Mouse (Mus musculus) layer of hippocampus, adult 9-11 months (tissue): Measurements from ENCODE around the gene Fmnl2.

Source experiments
- DNase-seq: peaks from one replicate; pipeline ENCODE4 v3.0.0; 2022

The Fmnl2 gene

DNA sequence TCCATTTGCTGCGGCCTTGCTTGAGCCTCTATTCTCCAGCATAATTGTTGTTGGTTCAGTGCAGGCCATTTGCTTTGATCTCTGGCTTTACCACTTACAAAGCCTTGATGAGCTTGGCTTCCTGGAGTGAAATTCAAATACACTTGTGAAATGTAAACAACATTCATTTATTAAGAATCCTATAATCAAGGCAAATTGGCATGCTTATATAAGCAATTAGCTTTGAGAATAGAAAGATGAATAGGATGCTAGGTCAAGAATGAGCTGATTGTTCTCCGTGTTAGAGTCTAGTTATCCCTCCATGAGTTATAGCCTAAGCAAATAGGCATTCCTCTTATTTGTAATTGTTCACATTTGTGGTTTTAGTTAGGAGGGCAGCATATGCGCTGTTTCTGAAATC, 8.5 kb downstream of the Fmnl2 start:
- DNase-seq, result no peak

DNA sequence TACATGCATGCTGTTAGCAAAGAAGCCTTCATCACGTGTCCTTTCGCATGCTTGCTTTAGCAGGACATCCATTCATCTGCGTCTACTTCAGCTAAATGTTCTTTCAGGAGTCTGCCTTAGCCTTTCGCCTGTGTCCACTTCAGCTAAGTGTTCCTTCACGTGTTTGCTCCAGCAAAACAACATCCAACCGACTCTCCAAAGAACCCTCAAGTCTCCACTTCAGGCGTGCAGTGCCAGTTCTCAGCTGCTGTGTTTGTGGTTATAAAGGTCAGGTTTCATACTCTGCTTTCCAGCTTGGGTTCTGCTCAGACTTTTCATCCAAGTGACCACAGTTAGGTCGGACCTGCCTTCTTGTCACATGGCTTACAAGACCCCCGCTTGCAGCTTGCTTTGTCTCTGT, 10.1 kb downstream of the Fmnl2 start:
- no peak for DNase-seq

DNA sequence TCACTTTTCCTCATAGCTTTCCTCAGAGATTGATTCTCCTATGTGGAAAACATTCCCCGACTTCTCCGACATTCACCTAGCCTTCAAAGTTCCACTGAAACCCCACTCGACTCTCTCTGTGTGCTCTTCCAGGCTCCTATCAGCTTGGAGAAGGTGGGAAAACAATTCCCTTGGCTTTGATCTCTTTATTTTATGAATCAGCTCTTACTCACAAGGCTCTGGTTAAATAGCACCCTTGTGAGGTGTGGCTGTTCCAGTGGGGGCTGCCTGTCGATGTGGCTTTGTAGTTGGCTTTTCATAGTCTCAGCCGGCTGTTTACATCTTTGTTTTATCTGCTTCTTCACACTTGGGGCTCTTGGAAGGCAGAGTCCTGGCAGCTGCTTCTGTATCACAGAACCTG, 10.5 kb downstream of the Fmnl2 start:
- DNase-seq, result no peak

DNA sequence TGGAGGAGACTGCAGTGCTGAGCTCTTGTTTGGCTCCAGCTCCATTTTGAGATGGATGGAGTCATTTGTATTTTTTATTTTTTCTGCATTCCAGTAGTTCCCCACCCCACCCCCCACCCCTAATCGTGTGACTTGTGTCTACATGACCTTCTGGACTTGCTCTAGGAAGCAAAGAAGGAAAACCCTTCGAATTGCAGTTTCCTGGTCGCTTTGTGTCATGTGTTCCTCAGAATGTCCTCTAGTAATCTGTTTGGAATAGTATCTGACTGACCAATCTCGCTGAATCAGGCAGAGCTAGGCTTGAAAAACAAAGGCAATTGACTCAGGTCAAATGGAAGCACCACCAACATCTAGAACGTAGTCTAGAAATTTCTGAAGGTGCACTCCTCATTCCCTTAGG, 15.0 kb downstream of the Fmnl2 start:
- DNase-seq, result no peak

DNA sequence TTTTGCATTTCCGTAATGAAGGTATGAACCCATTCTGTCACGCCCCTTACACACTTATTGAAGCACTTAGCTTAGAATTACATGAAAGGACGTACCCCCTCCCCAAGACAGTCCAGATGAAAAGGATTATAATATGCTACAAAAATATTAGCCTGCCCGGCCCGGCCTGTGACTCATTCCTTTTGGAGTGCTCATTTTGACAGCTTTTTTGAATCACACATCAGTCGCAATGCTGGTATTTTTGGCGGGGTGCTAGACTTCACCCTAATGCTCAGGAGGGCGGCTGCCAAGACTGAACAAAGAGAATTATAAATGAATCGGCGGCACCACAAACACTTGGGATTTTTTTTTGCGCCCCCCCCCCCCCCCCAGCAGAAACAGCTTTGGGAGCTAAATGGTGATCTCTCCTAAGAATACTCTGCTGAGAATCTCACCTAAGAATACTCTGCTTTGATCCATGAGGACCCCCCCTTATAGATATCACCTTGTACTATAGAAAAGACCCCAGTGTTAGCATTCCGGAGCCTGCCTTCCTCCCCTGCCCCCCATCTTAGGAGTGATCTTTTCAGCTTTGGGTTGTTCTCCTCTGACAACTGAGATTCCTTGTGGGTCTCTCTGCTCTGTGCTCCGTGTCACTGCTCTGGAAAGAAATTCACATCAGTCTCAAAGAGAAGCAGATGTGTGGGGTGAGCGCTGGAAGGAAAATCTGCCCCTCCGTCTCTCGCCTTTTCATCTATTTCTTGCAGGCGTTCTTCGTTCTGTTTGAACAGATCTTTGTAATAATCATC, 15.8 kb downstream of the Fmnl2 start:
- DNase-seq, result peak; percentile 45

DNA sequence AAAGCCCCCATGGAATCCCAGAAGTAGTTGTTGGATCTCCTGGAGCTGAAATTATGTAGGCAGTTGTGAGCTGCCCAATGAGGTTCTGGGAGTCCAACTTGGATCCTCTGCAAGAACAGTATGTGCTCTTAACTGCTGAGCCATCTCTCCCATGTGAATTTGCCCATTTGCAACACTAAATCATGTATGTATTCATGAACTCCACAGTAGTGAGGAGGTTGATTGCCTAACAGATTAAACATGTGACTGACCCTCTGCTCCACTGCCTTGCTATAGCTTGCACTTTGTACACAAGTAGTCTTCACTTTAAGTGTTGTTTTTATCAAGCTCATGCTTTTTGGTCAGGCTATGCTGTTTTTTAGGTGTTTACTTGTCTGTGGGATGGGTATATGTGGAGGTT, 17.1 kb downstream of the Fmnl2 start:
- no peak for DNase-seq

DNA sequence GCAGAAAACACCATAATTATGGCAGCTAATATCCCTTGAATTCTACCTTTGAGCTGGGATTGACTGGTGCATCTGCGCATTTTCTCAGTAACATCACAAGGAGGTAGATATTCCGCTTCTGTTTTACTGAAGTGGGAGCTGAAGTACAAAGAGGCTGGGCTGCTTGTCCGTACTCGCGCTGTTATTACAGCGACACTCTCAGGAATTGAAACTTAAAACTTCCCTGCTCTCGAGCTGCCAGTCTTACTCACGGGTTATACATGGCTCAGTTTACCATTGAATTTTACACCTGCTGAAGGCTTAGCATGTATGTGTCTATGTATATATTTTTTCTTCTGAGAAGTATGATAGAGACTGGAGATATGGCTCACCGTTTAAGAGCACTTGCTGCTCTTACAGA, 18.1 kb downstream of the Fmnl2 start:
- DNase-seq, result no peak

DNA sequence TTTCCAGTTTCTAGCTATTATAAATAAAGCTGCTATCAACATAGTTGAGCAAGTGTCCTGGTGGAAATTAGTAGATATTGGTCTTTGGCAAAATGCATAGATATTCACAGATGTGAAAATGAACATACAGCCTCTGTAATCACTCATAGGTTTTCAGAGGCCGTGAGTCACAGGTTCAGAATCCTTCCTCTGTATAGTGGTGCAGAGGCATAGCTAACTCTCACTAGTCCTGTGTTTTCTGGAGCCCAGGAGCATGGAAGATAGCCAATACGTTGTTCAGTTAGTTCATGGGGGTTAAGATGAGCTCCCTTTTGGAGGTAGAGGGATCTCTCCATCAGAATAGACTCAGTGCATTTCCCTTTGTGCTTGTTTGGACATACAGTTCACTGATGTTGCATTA, 25.7 kb downstream of the Fmnl2 start:
- DNase-seq, result no peak

DNA sequence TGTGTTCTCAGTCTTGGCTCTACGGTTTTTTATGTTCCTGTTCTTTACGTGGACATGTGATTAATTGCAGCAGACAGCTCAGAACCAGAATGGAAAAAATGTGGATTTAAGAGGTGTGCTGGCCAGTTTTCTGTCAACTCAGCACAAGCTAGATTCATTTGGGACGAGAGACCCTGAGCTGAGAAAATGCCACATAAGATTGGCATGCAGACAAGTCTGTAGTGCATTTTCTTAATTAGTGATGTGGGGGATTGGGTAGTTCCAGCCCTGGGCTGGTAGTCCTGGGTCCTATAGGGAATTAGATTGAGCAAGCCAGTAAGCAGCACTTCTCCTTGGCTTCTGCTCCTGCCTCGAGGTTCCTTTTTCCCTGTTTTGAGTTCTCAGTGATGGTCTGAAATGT, 26.4 kb downstream of the Fmnl2 start:
- DNase-seq, result no peak

DNA sequence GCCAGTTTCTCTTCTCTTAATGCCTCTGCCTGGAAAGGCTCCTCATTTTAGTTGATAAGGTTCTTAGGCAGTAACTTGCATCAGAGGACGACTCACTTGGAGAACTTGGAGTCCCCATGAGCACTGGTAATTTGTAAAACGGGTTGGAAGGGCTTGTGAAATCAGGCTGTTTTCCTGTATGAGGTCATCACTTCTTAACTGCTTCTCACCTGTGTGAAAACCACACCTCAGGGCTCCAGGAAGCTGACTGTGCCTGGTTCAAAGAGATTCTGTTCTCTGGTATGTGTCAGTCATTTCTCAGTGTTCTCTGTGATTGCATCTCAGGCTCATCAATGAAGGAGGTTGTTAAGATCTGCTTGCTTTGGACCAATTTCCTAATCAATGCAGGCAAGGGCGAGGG, 27.4 kb downstream of the Fmnl2 start:
- no peak for DNase-seq

DNA sequence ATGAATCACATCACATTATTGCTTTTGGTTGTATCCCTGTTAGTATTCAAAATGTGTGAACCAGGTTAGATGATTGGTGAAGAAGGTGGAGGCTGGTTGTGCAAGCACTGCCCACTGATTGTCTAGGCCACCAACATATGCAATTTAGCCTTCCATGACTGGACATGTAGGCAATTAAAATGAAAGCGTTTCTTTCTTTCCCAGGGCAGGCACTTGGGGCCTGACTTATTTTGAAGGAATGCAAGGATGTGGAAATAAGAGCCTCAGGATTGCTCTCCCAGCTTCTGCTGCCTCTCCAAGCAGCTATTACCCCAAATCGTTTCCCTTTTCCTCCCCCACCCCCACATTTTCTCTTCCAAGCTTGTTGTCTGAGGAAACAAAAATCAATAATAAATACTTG, 29.6 kb downstream of the Fmnl2 start:
- DNase-seq, result no peak

DNA sequence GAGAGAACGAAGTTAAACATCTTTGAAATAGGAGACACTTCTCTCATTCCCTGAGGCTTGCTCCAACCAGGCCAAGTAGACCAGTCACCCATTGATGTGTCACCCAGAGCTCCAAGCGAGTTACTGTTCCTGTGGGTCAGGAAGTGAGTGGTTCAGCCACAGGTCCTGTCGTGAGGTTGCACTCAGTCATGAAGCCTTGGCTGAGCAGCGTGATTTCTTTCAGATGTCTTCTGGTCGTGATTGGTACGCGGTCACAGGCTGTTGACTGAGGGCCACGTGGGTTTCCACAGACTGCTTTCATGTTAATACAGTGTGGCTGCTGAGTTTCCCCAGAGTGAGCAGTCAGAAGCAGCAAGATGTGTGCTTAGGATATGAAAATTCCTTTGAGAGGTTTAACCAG, 33.5 kb downstream of the Fmnl2 start:
- no peak for DNase-seq

DNA sequence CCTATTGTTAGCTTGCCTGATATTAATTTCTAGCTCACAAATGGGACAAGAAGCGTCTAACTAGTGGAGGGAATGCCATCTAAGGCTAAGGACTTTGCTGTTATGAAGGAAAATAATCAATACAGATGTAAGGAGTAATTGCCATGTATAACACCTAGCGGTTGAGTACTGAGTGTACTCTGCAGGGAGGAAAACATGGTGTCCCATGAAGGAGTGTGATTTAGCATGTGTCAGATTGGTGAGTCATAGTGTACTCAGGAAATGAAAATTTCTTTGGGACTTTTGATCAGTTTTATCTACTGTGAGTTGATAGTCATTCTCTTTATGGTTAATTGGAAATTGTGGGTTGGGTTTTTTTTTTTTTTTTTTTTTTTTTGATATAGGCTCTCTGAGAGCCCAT, 34.1 kb downstream of the Fmnl2 start:
- no peak for DNase-seq

DNA sequence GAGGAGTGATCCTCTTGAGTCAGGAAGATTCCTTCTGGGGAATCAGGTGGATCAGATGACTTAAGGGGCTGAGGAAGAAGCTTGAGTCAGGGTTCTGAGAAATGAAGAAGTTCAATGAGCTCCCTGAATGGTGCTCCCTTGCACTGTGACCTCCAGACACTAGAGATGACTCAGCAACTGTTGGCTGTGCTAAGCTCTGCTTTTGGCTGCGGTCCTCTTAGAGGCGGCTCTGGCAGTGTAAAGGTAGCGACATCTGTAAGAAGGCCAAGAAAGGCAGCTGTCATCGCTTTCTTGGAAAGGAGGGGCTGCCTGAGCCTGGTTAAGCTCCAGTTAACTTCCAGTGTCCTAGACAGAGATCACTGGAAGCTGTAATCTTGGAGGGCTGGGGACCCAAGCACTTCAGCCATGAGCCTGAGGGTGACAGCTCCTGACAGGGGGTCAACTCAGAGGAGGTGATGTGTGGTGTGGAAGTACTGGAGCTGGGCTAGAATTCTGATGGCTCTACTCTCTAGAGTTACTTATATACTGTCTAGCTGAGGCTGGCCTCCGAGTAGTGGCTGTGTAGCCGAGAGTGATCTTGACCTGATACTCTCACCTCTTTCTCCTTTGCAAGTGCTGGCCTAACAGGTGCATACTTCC, 37.4 kb downstream of the Fmnl2 start:
- no peak for DNase-seq

DNA sequence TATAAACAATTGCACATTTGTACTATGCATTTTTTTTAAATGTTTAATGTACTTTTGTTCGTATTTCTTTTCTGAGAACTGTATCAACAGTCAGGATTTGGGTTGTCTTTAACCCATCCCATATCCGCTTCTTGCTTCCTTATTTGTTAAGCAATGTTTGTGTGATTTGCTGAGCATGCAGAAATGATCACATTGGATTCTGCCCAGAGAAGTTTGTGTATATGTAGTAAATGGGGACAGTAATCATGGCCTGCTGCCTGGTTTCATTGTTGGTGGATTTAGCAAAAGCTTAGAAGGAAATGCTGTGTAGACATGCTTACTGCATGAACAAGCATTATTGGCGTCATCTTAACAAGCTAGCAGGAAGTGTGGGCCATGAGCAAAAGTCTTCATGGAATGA, 39.3 kb downstream of the Fmnl2 start:
- DNase-seq, result no peak

DNA sequence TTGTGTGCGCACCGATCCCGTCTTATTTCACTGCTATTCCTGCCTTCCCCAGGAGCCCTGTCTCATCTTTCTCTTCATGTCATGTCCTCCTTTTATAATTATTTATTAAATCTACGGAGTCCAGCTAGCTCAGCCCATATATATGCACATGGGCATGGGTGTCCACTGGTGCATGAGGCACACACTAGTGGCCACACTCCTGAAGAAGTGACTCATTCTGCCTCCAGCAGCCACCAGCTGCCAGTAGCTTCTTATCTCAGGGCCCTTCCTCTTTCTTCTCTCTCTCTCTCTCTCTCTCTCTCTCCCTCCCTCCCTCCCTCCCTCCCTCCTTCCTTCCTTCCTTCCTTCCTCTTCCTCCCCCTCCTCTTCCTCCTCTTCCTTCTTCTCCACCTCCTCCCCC, 43.1 kb downstream of the Fmnl2 start:
- DNase-seq, result no peak

DNA sequence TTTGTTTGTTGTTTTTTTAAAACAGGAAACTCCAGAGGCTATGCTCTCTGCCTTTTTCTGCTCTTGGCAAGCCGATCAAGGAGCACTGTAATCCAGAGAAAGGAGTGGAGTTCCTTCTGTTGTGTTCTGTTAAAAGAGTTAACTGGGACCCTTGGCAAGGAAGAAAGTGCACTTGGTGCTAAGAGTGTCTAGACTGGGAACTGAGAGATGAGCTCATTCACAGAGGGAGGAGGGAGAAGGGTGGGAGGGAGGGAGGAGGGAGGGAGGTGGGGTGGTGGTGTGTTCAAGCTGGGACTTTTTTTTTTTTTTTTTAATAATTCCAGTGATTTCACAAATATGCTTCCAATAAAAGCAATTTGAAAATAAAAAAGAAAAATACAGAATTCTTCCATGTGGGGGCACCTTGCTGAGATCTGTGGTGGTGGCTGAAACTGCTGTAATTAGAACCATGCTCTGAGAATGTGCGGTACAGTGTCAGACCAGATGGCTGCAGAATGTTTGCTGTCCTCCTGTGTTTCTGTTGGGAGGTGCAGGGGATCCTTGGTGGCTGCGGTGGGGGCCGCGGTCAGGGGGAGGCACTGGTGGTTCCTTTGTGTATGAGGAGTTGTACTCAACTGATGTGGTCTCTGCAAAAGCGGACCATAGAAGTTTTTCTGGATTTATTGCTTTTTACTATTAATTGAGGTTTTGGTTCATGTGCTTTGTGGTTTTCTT, 43.8 kb downstream of the Fmnl2 start:
- DNase-seq, result no peak

DNA sequence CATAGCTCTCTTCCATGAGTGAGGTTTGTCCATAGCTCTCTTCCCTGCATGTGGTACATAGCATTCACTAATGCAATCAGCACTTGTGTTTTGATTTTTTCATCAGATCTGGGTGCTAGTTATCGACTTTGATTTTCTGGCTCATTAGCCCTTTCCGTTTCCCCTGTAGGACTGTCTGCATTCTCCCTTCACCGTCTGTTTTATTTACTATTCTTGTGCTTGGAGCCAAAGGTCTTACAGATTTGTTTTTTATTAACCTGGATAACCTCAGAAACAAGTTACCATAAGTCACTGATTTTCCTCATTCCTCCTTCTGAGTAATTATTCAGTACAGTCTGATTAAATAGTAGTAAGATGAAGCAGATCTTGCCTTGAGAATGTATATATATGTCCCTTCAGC, 44.8 kb downstream of the Fmnl2 start:
- no peak for DNase-seq

DNA sequence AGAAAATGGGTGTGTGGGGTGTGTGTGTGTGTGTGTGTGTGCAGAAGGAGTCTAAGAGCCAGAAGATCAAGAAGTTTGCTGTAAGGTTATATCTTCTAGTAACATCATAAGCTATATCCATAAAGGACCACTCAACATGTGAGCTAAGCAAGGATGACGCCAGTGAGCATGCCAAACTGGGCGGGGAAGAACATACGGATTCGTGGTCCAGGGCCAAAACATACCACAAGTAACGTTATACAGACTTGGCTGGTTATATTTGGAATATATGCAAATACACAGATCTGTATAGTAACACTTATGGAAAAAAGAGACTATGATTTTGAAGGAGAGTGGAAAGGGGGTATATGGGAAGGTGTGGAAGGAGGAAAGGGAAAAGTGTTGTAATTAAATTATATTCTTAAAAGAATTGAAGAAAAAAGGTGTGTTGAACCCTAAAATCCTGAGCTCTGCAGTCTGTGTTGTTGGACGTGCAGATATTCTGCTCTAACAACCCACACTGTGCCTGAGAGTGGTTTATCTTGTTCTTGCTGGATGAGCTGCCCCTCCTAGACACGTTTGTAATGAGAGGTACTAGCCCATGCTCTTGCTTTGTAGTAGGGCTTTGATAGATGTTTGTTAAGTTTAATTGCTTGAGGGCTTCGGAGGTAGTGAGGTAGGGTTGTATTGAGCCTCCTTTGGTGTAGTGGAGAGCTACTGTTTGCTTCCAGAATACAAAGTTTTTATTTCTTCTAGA, 45.7 kb downstream of the Fmnl2 start:
- no peak for DNase-seq

DNA sequence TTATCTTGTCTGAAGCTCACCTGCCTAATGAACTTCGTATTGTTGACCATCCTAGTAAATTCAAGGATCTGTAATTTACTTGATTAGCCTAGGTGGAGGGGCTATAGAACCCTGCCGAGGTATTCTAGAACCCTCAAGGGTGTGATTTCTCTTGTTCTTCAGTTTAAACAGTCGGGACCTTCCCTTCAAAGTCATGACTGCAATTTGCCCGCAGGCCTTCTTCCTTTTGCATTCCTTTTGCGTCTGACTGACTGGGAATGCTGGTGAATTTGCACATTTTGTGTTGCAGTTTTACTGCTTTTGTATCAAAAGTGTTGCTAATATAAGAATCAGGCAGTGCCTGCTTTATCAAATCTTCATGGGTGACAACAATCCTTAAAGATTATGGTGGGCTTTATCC, 46.9 kb downstream of the Fmnl2 start:
- no peak for DNase-seq

DNA sequence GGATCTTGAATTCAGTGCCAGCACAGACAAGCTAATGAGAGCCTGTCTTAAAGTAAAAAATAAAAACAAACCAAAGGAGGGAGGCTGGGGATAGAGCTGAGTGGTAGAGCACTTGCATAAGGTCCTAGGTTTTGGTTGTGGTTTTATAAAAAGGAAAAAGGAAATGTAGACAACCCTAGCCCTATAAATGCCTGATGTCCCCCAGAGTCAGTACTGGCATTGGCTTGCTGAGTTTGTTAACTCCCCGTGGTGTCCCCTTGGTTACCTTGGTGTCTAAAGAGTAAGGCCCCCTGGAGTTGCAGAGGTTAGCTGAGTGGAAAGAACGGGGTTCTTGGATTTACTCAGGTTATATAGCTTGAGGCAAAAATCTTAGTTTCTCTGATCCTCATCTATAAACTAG, 55.7 kb downstream of the Fmnl2 start:
- DNase-seq, result no peak

DNA sequence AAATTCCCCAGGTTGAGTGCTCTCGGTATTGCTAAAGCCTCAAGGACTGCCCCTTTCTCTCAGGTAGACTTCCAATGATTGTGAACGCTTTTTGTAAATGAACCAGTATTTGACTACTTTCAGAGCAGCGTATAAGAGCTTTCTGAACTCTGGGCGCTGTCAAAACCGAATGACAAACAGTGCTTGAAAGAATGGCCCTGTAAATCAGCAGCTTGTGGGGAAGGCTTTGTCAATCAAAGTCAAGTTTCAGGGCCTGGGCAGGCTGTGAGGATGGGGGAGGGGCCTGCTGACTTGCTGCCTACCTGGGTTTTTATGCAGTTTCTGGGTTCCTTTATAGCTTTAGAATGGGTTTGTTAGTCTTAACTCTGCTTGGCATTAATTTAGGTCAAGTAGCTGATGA, 56.1 kb downstream of the Fmnl2 start:
- no peak for DNase-seq

DNA sequence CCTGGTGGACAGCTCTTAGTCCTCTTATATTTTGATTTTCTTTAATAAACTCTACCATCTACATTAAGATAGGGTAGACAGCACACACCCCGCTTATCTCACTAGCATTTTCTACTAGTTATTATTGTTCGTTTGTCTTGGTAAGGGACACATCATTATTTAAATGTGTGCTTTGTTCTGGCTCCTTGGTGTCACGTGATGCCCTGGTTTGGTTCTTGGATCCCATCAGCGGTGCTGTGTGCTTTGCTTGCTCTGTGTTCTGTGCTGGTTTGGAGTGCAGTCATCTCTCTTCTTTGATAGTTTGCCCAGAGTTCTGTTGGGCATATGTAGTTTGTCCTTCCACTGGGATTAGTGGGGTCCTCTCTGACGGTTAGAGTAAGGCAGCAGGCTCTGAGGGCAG, 57.9 kb downstream of the Fmnl2 start:
- DNase-seq, result no peak

DNA sequence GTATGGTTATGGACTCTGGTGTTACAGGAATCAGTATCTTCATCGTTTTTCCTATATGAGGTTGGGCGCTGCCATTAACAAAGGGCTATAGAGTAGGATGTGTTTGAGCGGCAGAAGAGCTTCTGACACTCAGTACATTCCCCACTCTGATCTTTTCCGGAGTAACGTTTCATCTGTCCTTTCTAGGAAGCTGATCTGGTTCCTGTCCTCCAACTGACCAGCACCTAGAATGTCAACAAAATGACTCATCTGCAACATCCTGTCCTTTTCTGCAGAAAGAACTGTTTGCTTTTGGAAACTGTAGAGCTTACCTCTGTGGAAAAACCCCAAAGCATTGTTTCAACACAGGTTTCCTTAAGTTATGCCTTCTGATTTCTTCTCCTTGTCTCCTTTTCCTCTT, 60.4 kb downstream of the Fmnl2 start:
- DNase-seq, result no peak
